Mouse (Mus musculus): ENCODE data around the gene Hist1h2ai. TPM values are rescaled to one million over a fixed set of nuclear protein-coding genes. Genes with fewer than 3 reads are reported as not detected.
"Not testable (repeated sequence)": the region's sequence is repeated elsewhere in the genome, so short reads cannot be mapped to it uniquely, and the experiment has no call there.

The Hist1h2ai gene
- polyA plus RNA-seq, 1 experiment from 2014 or later = 47.7 TPM

- DNase-seq (ENCODE audit: low spot score) (peak; percentile 73), ATAC-seq (replicated peaks; ENCODE audit: low FRiP score, low TSS enrichment, low read depth) (no peak)
- peaks cover 24% of the 10 kb centered on the region for H3K4me1 ChIP-seq (replicated peaks; ENCODE audit: control insufficient read depth, insufficient read depth, low read length)
- 4% methylated on average over 5 of the region's 5 CpGs for WGBS
- H3K27me3 ChIP-seq (replicated peaks; ENCODE audit: control insufficient read depth, insufficient read depth, low read length) = no peaks in the 10 kb centered on the region
- no peaks in the 10 kb centered on the region for H3K36me3 ChIP-seq (ENCODE audit: control insufficient read depth, insufficient read depth, low read length)
- no peaks in the 10 kb centered on the region for H3K9me3 ChIP-seq (ENCODE audit: control insufficient read depth, low read length)
- peak overlapping the region; percentile 88 for H3K9ac ChIP-seq (ENCODE audit: low read length)
- peak overlapping the region; percentile 97 for H3K27ac ChIP-seq (ENCODE audit: low read depth)
- H3K4me2 ChIP-seq (ENCODE audit: low read length) = peak overlapping the region; percentile 82
- H3K4me3 ChIP-seq (ENCODE audit: low read depth, low read length) = peak overlapping the region; percentile 77
Measured at GRCm38 (mm10) chr13:21749387-21750158, 33.4 kb downstream of the Hist1h2ai start.

DNA sequence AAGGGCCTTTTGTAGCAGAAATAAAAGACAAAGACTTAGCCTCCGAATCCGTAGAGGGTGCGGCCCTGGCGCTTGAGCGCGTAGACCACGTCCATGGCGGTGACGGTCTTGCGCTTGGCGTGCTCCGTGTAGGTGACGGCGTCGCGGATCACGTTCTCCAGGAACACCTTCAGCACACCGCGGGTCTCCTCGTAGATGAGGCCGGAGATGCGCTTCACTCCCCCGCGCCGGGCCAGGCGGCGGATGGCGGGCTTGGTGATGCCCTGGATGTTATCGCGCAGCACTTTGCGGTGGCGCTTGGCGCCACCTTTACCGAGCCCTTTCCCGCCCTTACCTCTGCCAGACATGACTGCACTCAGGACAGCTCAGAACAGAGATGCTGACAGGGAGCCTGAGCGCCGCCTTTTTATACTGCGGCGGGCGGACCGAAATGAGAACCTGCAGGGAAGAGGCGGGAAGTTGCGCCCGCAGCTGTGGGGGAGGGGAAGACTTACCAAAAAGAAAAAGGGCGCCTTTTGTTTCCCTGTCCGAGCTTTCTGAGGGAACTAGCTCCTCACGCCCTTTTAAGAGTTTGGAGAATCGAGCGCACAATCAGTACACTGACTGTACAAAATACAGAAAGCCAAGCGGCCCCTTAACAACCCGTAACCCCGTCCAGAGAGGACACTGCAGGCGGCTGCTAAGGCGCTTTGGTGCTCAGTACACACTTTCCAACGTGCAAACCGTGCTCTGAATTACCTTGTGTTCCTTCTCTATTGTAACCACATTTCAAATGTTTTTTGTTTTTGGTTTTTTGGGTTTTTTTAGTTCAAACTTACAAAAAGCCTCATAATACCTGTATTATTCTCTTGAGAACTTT, 34.2 kb downstream of the Hist1h2ai start, which contains the start of gene Hist1h4k:
Gene Hist1h4k, minus strand, starts transcription at position 347 of the 859 bp plus-strand sequence.
- WGBS = under 1% methylated on average over 39 of the region's 56 CpGs

DNA sequence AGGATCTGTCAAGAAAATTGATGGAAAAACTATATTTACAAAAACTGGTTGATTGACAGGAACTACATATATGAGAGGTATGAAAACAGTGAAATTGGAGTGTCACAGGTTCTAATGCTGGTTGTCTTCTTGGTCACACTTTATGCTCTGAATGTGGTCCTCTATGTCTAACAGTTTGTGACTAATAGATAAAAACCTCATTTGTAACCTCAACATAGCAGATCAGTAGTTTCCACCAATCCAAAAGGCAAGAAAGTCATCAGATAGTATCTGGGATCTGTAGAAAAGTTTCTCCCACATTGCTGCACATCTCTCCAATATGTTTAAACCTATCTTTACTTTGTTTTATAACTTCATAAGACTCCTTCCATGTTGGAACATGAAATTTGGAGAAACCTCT, 35.2 kb downstream of the Hist1h2ai start:
- Histone ChIP-seq H3K9me3 (ENCODE audit: control insufficient read depth, low read length) (no peaks in the 10 kb centered on the region), H3K27ac (ENCODE audit: low read depth) (no peak overlapping the region; the same call in 1 of the 2 replicates), H3K4me2 (ENCODE audit: low read length) (no peak overlapping the region), H3K4me3 (ENCODE audit: low read depth, low read length) (no peak overlapping the region), H3K4me1 (replicated peaks; ENCODE audit: control insufficient read depth, insufficient read depth, low read length) (peaks cover 24% of the 10 kb centered on the region), H3K36me3 (ENCODE audit: control insufficient read depth, insufficient read depth, low read length) (no peaks in the 10 kb centered on the region), H3K9ac (ENCODE audit: low read length) (no peak overlapping the region), H3K27me3 (replicated peaks; ENCODE audit: control insufficient read depth, insufficient read depth, low read length) (no peaks in the 10 kb centered on the region)
- no peak for ATAC-seq (replicated peaks; ENCODE audit: low FRiP score, low TSS enrichment, low read depth)
- no peak for DNase-seq (ENCODE audit: low spot score)

More for the DNA sequence above, 34.2 kb downstream of the Hist1h2ai start, which contains the start of gene Hist1h4k:
- H3K9me3 ChIP-seq (ENCODE audit: control insufficient read depth, low read length); H3K27me3 ChIP-seq (replicated peaks; ENCODE audit: control insufficient read depth, insufficient read depth, low read length); H3K36me3 ChIP-seq (ENCODE audit: control insufficient read depth, insufficient read depth, low read length): not testable (repeated sequence)
- Histone ChIP-seq H3K4me1 (replicated peaks; ENCODE audit: control insufficient read depth, insufficient read depth, low read length) (peaks cover 24% of the 10 kb centered on the region), H3K4me3 (ENCODE audit: low read depth, low read length) (peak within 1 kb of the TSS; percentile 77), H3K4me2 (ENCODE audit: low read length) (peak within 1 kb of the TSS; percentile 82), H3K9ac (ENCODE audit: low read length) (peak within 1 kb of the TSS; percentile 88), H3K27ac (ENCODE audit: low read depth) (peak within 1 kb of the TSS; percentile 97)
- peak; percentile 85 for ATAC-seq (replicated peaks; ENCODE audit: low FRiP score, low TSS enrichment, low read depth)
- peak; percentile 99 for DNase-seq (ENCODE audit: low spot score)

DNA sequence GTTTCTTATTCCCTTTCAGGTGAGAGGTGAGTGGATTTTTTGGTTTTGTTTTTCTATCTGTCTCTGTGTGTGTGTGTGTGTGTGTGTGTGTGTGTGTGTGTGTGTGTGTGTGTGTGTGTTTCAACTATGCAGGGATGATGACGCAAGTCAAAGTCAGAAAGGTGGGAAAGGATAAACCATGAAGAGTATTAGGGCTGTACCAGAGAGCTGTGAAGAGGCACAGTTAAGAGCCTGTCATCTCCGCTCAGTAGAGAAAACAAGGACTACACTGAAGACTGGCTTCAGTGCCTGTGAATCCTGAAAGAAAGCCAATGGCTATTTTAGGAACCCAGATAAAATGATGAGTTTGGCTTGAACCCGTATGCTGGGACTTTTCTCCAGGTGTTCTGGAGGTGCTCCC, 35.6 kb downstream of the Hist1h2ai start:
- Histone ChIP-seq H3K27me3 (replicated peaks; ENCODE audit: control insufficient read depth, insufficient read depth, low read length) (no peaks in the 10 kb centered on the region), H3K4me3 (ENCODE audit: low read depth, low read length) (no peak overlapping the region), H3K36me3 (ENCODE audit: control insufficient read depth, insufficient read depth, low read length) (no peaks in the 10 kb centered on the region), H3K9me3 (ENCODE audit: control insufficient read depth, low read length) (no peaks in the 10 kb centered on the region), H3K4me1 (replicated peaks; ENCODE audit: control insufficient read depth, insufficient read depth, low read length) (peaks cover 24% of the 10 kb centered on the region), H3K27ac (ENCODE audit: low read depth) (peak overlapping the region; percentile 89), H3K4me2 (ENCODE audit: low read length) (peak overlapping the region; percentile 70; the same call in 1 of the 2 replicates), H3K9ac (ENCODE audit: low read length) (no peak overlapping the region)
- DNase-seq (ENCODE audit: low spot score) = no peak
- 68% methylated on average over 3 of the region's 3 CpGs for WGBS
- ATAC-seq (replicated peaks; ENCODE audit: low FRiP score, low TSS enrichment, low read depth) = no peak

DNA sequence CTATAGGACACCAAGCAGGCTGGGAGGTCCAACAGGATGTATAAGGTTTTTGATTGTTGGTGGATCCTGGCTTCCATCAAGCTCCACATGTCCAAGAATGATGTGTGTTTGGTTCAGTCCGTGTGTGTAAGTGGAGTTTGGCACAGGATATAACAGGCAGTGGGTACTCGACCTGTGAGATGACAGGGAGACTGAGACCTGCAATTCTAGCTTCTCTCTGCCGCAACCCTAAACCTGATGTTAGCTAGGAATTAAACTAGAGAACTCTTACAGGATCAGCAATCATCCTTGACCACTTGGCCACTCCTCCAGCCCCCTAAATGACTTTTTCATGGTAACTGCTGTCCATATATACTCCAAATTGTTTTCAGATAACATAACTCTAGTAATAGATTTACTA, 36.1 kb downstream of the Hist1h2ai start:
- Histone ChIP-seq H3K4me1 (replicated peaks; ENCODE audit: control insufficient read depth, insufficient read depth, low read length) (peaks cover 24% of the 10 kb centered on the region), H3K27me3 (replicated peaks; ENCODE audit: control insufficient read depth, insufficient read depth, low read length) (no peaks in the 10 kb centered on the region), H3K36me3 (ENCODE audit: control insufficient read depth, insufficient read depth, low read length) (no peaks in the 10 kb centered on the region), H3K9me3 (ENCODE audit: control insufficient read depth, low read length) (no peaks in the 10 kb centered on the region), H3K9ac (ENCODE audit: low read length) (peak overlapping the region; percentile 69), H3K4me2 (ENCODE audit: low read length) (peak overlapping the region; percentile 70), H3K4me3 (ENCODE audit: low read depth, low read length) (peak overlapping the region; percentile 41), H3K27ac (ENCODE audit: low read depth) (peak overlapping the region; percentile 89)
- 23% methylated on average over 3 of the region's 3 CpGs for WGBS
- no peak for ATAC-seq (replicated peaks; ENCODE audit: low FRiP score, low TSS enrichment, low read depth)
- no peak for DNase-seq (ENCODE audit: low spot score)

DNA sequence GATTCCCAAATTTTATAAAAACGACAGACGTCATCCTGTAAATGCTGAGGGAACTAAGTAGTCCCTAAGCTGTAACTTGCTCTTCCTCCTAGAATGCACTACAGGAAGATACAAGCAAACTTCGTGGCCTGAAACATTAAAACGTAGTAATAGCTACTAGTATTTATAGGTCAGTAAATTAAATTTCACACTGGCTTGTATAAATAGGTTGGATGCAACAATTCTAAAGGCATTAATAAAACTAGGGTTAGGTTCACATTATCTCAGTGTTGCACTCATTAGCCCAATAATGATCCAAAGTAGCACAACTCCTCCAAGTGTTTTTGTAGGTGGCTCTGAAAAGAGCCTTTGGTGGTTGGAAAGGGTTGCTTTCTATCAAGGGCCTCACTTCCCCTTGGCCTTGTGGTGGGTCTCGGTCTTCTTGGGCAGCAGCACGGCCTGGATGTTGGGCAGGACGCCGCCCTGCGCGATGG, 36.9 kb downstream of the Hist1h2ai start:
- peak overlapping the region; percentile 89 for H3K27ac ChIP-seq (ENCODE audit: low read depth)
- H3K4me1 ChIP-seq (replicated peaks; ENCODE audit: control insufficient read depth, insufficient read depth, low read length) = peaks cover 24% of the 10 kb centered on the region
- peak overlapping the region; percentile 41 for H3K4me3 ChIP-seq (ENCODE audit: low read depth, low read length)
- H3K9ac ChIP-seq (ENCODE audit: low read length) = peak overlapping the region; percentile 69
- no peaks in the 10 kb centered on the region for H3K27me3 ChIP-seq (replicated peaks; ENCODE audit: control insufficient read depth, insufficient read depth, low read length)
- DNase-seq (ENCODE audit: low spot score) (peak; percentile 66), ATAC-seq (replicated peaks; ENCODE audit: low FRiP score, low TSS enrichment, low read depth) (no peak)
- H3K36me3 ChIP-seq (ENCODE audit: control insufficient read depth, insufficient read depth, low read length) = no peaks in the 10 kb centered on the region
- H3K4me2 ChIP-seq (ENCODE audit: low read length) = peak overlapping the region; percentile 70
- 2% methylated on average over 10 of the region's 10 CpGs for WGBS
- H3K9me3 ChIP-seq (ENCODE audit: control insufficient read depth, low read length) = no peaks in the 10 kb centered on the region

DNA sequence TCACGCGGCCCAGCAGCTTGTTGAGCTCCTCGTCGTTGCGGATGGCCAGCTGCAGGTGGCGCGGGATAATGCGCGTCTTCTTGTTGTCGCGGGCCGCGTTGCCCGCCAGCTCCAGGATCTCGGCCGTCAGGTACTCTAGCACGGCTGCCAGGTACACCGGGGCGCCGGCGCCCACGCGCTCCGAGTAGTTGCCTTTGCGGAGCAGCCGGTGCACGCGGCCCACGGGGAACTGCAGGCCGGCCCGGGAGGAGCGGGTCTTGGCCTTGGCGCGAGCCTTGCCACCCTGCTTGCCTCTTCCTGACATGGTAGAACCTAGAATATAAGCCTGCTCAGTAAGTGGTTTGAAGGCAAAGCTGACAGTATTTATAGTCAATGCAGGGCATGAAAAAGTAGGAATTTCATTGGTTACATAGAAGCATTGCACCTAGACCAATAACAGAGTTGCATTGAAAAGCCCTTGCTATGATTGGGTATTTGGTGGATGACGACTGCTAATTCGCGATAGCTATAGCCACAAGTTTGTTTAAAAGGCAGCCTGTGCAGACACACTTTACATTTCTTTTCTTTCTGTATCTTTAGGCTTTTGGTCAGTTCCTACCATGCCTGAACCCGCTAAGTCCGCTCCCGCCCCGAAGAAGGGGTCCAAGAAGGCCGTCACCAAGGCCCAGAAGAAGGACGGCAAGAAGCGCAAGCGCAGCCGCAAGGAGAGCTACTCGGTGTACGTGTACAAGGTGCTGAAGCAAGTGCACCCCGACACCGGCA, 37.5 kb downstream of the Hist1h2ai start, which contains the start of the genes Hist1h2ak and Hist1h2bn:
Gene Hist1h2ak, minus strand, starts transcription at position 304 of the 762 bp plus-strand sequence.
Gene Hist1h2bn, plus strand, starts transcription at position 600 of the 762 bp plus-strand sequence.
- peak; percentile 93 for ATAC-seq (replicated peaks; ENCODE audit: low FRiP score, low TSS enrichment, low read depth)
- Histone ChIP-seq H3K27ac (ENCODE audit: low read depth) (peak within 1 kb of the TSS; percentile 89), H3K4me1 (replicated peaks; ENCODE audit: control insufficient read depth, insufficient read depth, low read length) (peaks cover 20% of the 10 kb centered on the region), H3K4me2 (ENCODE audit: low read length) (peak within 1 kb of the TSS; percentile 70), H3K4me3 (ENCODE audit: low read depth, low read length) (peak within 1 kb of the TSS; percentile 45), H3K9ac (ENCODE audit: low read length) (peak within 1 kb of the TSS; percentile 69)
- not testable (repeated sequence) for H3K36me3 ChIP-seq (ENCODE audit: control insufficient read depth, insufficient read depth, low read length); H3K27me3 ChIP-seq (replicated peaks; ENCODE audit: control insufficient read depth, insufficient read depth, low read length); H3K9me3 ChIP-seq (ENCODE audit: control insufficient read depth, low read length)
- WGBS = under 1% methylated on average over 46 of the region's 50 CpGs
- peak; percentile 87 for DNase-seq (ENCODE audit: low spot score)

All from intestine, embryonic 14.5 days (tissue).